Mouse (Mus musculus) induced T-regulatory cell, adult 2 months (primary cell): ENCODE data around the gene Nxf1.

Experiments used
- DNase-seq: peaks from one replicate; pipeline ENCODE4 v3.0.0-alpha.2; 2012; ENCODE audit warnings: low read depth

Gene Nxf1

GRCm38 (mm10) chr19:8756635-8757387 lies at the start of gene Nxf1:
Gene Nxf1, plus strand, starts transcription at chr19:8757073.
- peak; percentile 97 for DNase-seq

- DNase-seq: no peak
Measured at GRCm38 (mm10) chr19:8708954-8709353, 47.9 kb upstream of the Nxf1 start.

- no peak for DNase-seq
Measured at GRCm38 (mm10) chr19:8710057-8710456, 46.8 kb upstream of the Nxf1 start.

- no peak for DNase-seq
Measured at GRCm38 (mm10) chr19:8711506-8711905, 45.4 kb upstream of the Nxf1 start.

- DNase-seq: peak; percentile 93
Measured at GRCm38 (mm10) chr19:8711949-8712869, 44.7 kb upstream of the Nxf1 start.

GRCm38 (mm10) chr19:8712870-8713305 lies 44.0 kb upstream of the Nxf1 start:
- DNase-seq: peak; percentile 93

GRCm38 (mm10) chr19:8713306-8713996 lies 43.4 kb upstream of the Nxf1 start:
- DNase-seq: peak; percentile 93

GRCm38 (mm10) chr19:8713997-8714652 lies 42.7 kb upstream of the Nxf1 start:
- no peak for DNase-seq

- DNase-seq: no peak
Measured at GRCm38 (mm10) chr19:8714653-8715481, 42.0 kb upstream of the Nxf1 start.

GRCm38 (mm10) chr19:8715868-8716766 lies 40.8 kb upstream of the Nxf1 start:
- no peak for DNase-seq

GRCm38 (mm10) chr19:8716767-8717475 lies 40.0 kb upstream of the Nxf1 start:
- no peak for DNase-seq

- peak; percentile 90 for DNase-seq
Measured at GRCm38 (mm10) chr19:8718357-8718756, 38.5 kb upstream of the Nxf1 start.

- peak; percentile 61 for DNase-seq
Measured at GRCm38 (mm10) chr19:8719037-8719436, 37.8 kb upstream of the Nxf1 start.

- DNase-seq: no peak
Measured at GRCm38 (mm10) chr19:8721378-8721777, 35.5 kb upstream of the Nxf1 start.

- no peak for DNase-seq
Measured at GRCm38 (mm10) chr19:8722021-8722420, 34.9 kb upstream of the Nxf1 start.

GRCm38 (mm10) chr19:8722559-8722906 lies 34.3 kb upstream of the Nxf1 start:
- no peak for DNase-seq

GRCm38 (mm10) chr19:8722907-8723573 lies 33.8 kb upstream of the Nxf1 start, which contains the start of gene Slc3a2:
Gene Slc3a2, minus strand, starts transcription at chr19:8723369.
- peak; percentile 99 for DNase-seq

GRCm38 (mm10) chr19:8723574-8724346 lies 33.1 kb upstream of the Nxf1 start:
- DNase-seq: peak; percentile 67
